Mouse (Mus musculus): ENCODE results near the gene Espl1. TPM values are rescaled to one million over a fixed set of nuclear protein-coding genes. Genes with fewer than 3 reads are reported as not detected.

The Espl1 gene
- polyA plus RNA-seq, 1 experiment from 2014 or later = 24.8 TPM

- H3K27me3 ChIP-seq (ENCODE audit: control insufficient read depth, insufficient read depth, low read depth, low read length) = peaks cover 53% of the 10 kb centered on the region
- 12% methylated on average over 10 of the region's 10 CpGs for WGBS (ENCODE audit: insufficient replicate concordance)
- no peak overlapping the region for H3K4me2 ChIP-seq (ENCODE audit: low read depth, low read length)
- no peak overlapping the region for H3K27ac ChIP-seq (ENCODE audit: low read length)
- ATAC-seq (ENCODE audit: low read depth) = no peak
- no peaks in the 10 kb centered on the region for H3K36me3 ChIP-seq (ENCODE audit: control insufficient read depth, insufficient read depth)
- no peaks in the 10 kb centered on the region for H3K4me1 ChIP-seq (ENCODE audit: control insufficient read depth, low read depth, low read length)
- no peaks in the 10 kb centered on the region for H3K9me3 ChIP-seq (replicated peaks; ENCODE audit: control insufficient read depth, low read length)
- no peak overlapping the region for H3K4me3 ChIP-seq (ENCODE audit: low read depth, low read length)
- no peak overlapping the region for H3K9ac ChIP-seq (ENCODE audit: low read depth, low read length)
These were observed 74.7 kb downstream of the Espl1 start for GRCm38 (mm10) chr15:102370727-102371126.

Other genes starting within 250 kb of the Espl1 start
- gene Eif4b, start 222.5 kb upstream of the Espl1 start, polyA plus RNA-seq (2015; fragmentation: Nextera tagmentation; extraction: Ambion mirVana) = 42.7 and 43.6 TPM in 2 replicates
- gene Tns2, start 195.9 kb upstream of the Espl1 start, polyA plus RNA-seq (2015; fragmentation: Nextera tagmentation; extraction: Ambion mirVana) = 6.2 and 6.8 TPM in 2 replicates
- 13.0 and 14.3 TPM in 2 replicates for gene Spryd3, start 160.0 kb upstream of the Espl1 start, polyA plus RNA-seq (2015; fragmentation: Nextera tagmentation; extraction: Ambion mirVana)
- 1.5 and 2.4 TPM in 2 replicates for gene Igfbp6, start 151.9 kb upstream of the Espl1 start, polyA plus RNA-seq (2015; fragmentation: Nextera tagmentation; extraction: Ambion mirVana)
- 33.6 and 34.4 TPM in 2 replicates for gene Soat2, start 145.7 kb upstream of the Espl1 start, polyA plus RNA-seq (2015; fragmentation: Nextera tagmentation; extraction: Ambion mirVana)
- gene Zfp740, start 93.0 kb upstream of the Espl1 start, polyA plus RNA-seq (2015; fragmentation: Nextera tagmentation; extraction: Ambion mirVana) = 16.3 and 17.1 TPM in 2 replicates
- 53.0 and 60.2 TPM in 2 replicates for gene Csad, start 91.5 kb upstream of the Espl1 start, polyA plus RNA-seq (2015; fragmentation: Nextera tagmentation; extraction: Ambion mirVana)
- gene Itgb7, start 64.3 kb upstream of the Espl1 start, polyA plus RNA-seq (2015; fragmentation: Nextera tagmentation; extraction: Ambion mirVana) = 5.5 and 5.6 TPM in 2 replicates
- 2.4 and 2.5 TPM in 2 replicates for gene Rarg, start 38.7 kb upstream of the Espl1 start, polyA plus RNA-seq (2015; fragmentation: Nextera tagmentation; extraction: Ambion mirVana)
- not detected in 2 replicates for gene Gm9918, start 25.7 kb upstream of the Espl1 start, polyA plus RNA-seq (2015; fragmentation: Nextera tagmentation; extraction: Ambion mirVana)
- gene Mfsd5, start 16.8 kb upstream of the Espl1 start, polyA plus RNA-seq (2015; fragmentation: Nextera tagmentation; extraction: Ambion mirVana) = 20.0 and 21.3 TPM in 2 replicates
- gene Pfdn5, start 29.9 kb downstream of the Espl1 start, polyA plus RNA-seq (2015; fragmentation: Nextera tagmentation; extraction: Ambion mirVana) = 107 and 108 TPM in 2 replicates
- 34.0 and 39.3 TPM in 2 replicates for gene Myg1, start 35.4 kb downstream of the Espl1 start, polyA plus RNA-seq (2015; fragmentation: Nextera tagmentation; extraction: Ambion mirVana)
- gene Aaas, start 54.5 kb downstream of the Espl1 start, polyA plus RNA-seq (2015; fragmentation: Nextera tagmentation; extraction: Ambion mirVana) = 39.3 and 42.4 TPM in 2 replicates
- 0.02 TPM in 1 of 2 replicates, not detected in the other for gene Sp7, start 70.9 kb downstream of the Espl1 start, polyA plus RNA-seq (2015; fragmentation: Nextera tagmentation; extraction: Ambion mirVana)
- gene Sp1, start 109.9 kb downstream of the Espl1 start, polyA plus RNA-seq (2015; fragmentation: Nextera tagmentation; extraction: Ambion mirVana) = 3.7 TPM in 2 replicates
- gene Amhr2, start 149.1 kb downstream of the Espl1 start, polyA plus RNA-seq (2015; fragmentation: Nextera tagmentation; extraction: Ambion mirVana) = 0.04 and 0.07 TPM in 2 replicates
- 120 and 139 TPM in 2 replicates for gene Prr13, start 162.8 kb downstream of the Espl1 start, polyA plus RNA-seq (2015; fragmentation: Nextera tagmentation; extraction: Ambion mirVana)
- gene Pcbp2, start 174.3 kb downstream of the Espl1 start, polyA plus RNA-seq (2015; fragmentation: Nextera tagmentation; extraction: Ambion mirVana) = 64.7 and 67.7 TPM in 2 replicates
- gene Gm10337, start 207.5 kb downstream of the Espl1 start, polyA plus RNA-seq (2015; fragmentation: Nextera tagmentation; extraction: Ambion mirVana) = not detected in 2 replicates
- 1.4 and 2.0 TPM in 2 replicates for gene Map3k12, start 220.8 kb downstream of the Espl1 start, polyA plus RNA-seq (2015; fragmentation: Nextera tagmentation; extraction: Ambion mirVana)
- 34.6 and 37.0 TPM in 2 replicates for gene Tarbp2, start 221.9 kb downstream of the Espl1 start, polyA plus RNA-seq (2015; fragmentation: Nextera tagmentation; extraction: Ambion mirVana)
- 0.46 and 0.57 TPM in 2 replicates for gene Npff, start 228.7 kb downstream of the Espl1 start, polyA plus RNA-seq (2015; fragmentation: Nextera tagmentation; extraction: Ambion mirVana)

Data from liver, embryonic 16.5 days (tissue).